Mouse (Mus musculus): ENCODE measurements around the gene Efcab6. TPM values are rescaled to one million over a fixed set of nuclear protein-coding genes. Genes with fewer than 3 reads are reported as not detected.

The Efcab6 gene
- polyA plus RNA-seq, 1 experiment from 2014 or later = not detected

- H3K36me3 ChIP-seq (ENCODE audit: control insufficient read depth, insufficient read depth, low read length) = no peaks in the 10 kb centered on the region
- no peak overlapping the region for H3K27ac ChIP-seq (ENCODE audit: low read depth, low read length)
- H3K4me3 ChIP-seq (ENCODE audit: low read depth, low read length) = no peak overlapping the region
- H3K27me3 ChIP-seq (replicated peaks; ENCODE audit: control insufficient read depth, insufficient read depth, low read length) = no peaks in the 10 kb centered on the region
- H3K4me1 ChIP-seq (replicated peaks; ENCODE audit: control insufficient read depth, insufficient read depth, low read length) = no peaks in the 10 kb centered on the region
- ATAC-seq (replicated peaks; ENCODE audit: low FRiP score) (no peak), DNase-seq (ENCODE audit: low spot score) (no peak)
- no peak overlapping the region for H3K9ac ChIP-seq (ENCODE audit: low read depth, low read length)
- WGBS = 30% methylated on average over 5 of the region's 5 CpGs
- H3K9me3 ChIP-seq (ENCODE audit: control insufficient read depth, low read length) = no peaks in the 10 kb centered on the region
- no peak overlapping the region for H3K4me2 ChIP-seq
Observed at GRCm38 (mm10) chr15:83939703-83940102, 125.5 kb downstream of the Efcab6 start.

DNA sequence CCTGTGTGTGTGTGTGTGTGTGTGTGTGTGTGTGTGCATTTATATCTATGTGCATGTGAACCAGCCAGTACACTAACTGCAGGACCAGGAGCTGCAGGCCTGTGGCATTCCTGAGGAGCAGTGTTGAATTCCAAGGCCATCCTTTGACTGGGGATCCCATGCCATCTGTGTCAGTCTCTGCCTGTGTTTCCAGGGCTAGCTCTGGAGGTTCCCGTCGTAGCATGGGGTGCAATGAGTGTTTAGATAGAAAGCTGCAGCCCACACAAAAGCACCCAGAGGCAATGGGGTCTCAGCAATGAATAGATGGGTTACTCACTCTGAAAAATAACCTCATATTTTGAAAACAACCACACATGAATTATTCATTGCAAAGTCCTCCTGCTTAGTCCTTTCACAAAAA is 126.7 kb downstream of the Efcab6 start:
- Histone ChIP-seq H3K4me2 (no peak overlapping the region), H3K36me3 (ENCODE audit: control insufficient read depth, insufficient read depth, low read length) (no peaks in the 10 kb centered on the region), H3K9ac (ENCODE audit: low read depth, low read length) (no peak overlapping the region), H3K4me3 (ENCODE audit: low read depth, low read length) (no peak overlapping the region), H3K27ac (ENCODE audit: low read depth, low read length) (no peak overlapping the region), H3K27me3 (replicated peaks; ENCODE audit: control insufficient read depth, insufficient read depth, low read length) (no peaks in the 10 kb centered on the region), H3K9me3 (ENCODE audit: control insufficient read depth, low read length) (no peaks in the 10 kb centered on the region), H3K4me1 (replicated peaks; ENCODE audit: control insufficient read depth, insufficient read depth, low read length) (no peaks in the 10 kb centered on the region)
- DNase-seq (ENCODE audit: low spot score) (no peak), ATAC-seq (replicated peaks; ENCODE audit: low FRiP score) (no peak)
- WGBS = 78% methylated on average over 2 of the region's 2 CpGs

GRCm38 (mm10) chr15:83936506-83936905 is 128.7 kb downstream of the Efcab6 start:
- H3K9me3 ChIP-seq (ENCODE audit: control insufficient read depth, low read length) = no peaks in the 10 kb centered on the region
- no peaks in the 10 kb centered on the region; the same call in 1 of the 2 replicates for H3K27me3 ChIP-seq (replicated peaks; ENCODE audit: control insufficient read depth, insufficient read depth, low read length)
- H3K4me2 ChIP-seq = no peak overlapping the region
- H3K9ac ChIP-seq (ENCODE audit: low read depth, low read length) = no peak overlapping the region
- no peaks in the 10 kb centered on the region for H3K36me3 ChIP-seq (ENCODE audit: control insufficient read depth, insufficient read depth, low read length)
- H3K27ac ChIP-seq (ENCODE audit: low read depth, low read length) = no peak overlapping the region
- no peak for DNase-seq (ENCODE audit: low spot score)
- no peaks in the 10 kb centered on the region for H3K4me1 ChIP-seq (replicated peaks; ENCODE audit: control insufficient read depth, insufficient read depth, low read length)
- 80% methylated on average over 4 of the region's 4 CpGs for WGBS
- ATAC-seq (replicated peaks; ENCODE audit: low FRiP score) = no peak
- no peak overlapping the region for H3K4me3 ChIP-seq (ENCODE audit: low read depth, low read length)

- Histone ChIP-seq H3K4me1 (replicated peaks; ENCODE audit: control insufficient read depth, insufficient read depth, low read length) (no peaks in the 10 kb centered on the region), H3K36me3 (ENCODE audit: control insufficient read depth, insufficient read depth, low read length) (no peaks in the 10 kb centered on the region), H3K27ac (ENCODE audit: low read depth, low read length) (no peak overlapping the region), H3K27me3 (replicated peaks; ENCODE audit: control insufficient read depth, insufficient read depth, low read length) (no peaks in the 10 kb centered on the region; the same call in 1 of the 2 replicates), H3K9ac (ENCODE audit: low read depth, low read length) (no peak overlapping the region), H3K4me2 (no peak overlapping the region), H3K4me3 (ENCODE audit: low read depth, low read length) (no peak overlapping the region), H3K9me3 (ENCODE audit: control insufficient read depth, low read length) (no peaks in the 10 kb centered on the region)
- 64% methylated on average over 2 of the region's 2 CpGs for WGBS
- DNase-seq (ENCODE audit: low spot score) (no peak), ATAC-seq (replicated peaks; ENCODE audit: low FRiP score) (no peak)
Observed at GRCm38 (mm10) chr15:83934816-83935215, 130.4 kb downstream of the Efcab6 start.

GRCm38 (mm10) chr15:83925338-83925737 is 139.8 kb downstream of the Efcab6 start:
- no peaks in the 10 kb centered on the region for H3K36me3 ChIP-seq (ENCODE audit: control insufficient read depth, insufficient read depth, low read length)

GRCm38 (mm10) chr15:83924656-83925055 is 140.5 kb downstream of the Efcab6 start:
- H3K4me3 ChIP-seq (ENCODE audit: low read depth, low read length) = no peak overlapping the region
- H3K27ac ChIP-seq (ENCODE audit: low read depth, low read length) = no peak overlapping the region
- H3K27me3 ChIP-seq (replicated peaks; ENCODE audit: control insufficient read depth, insufficient read depth, low read length) = no peaks in the 10 kb centered on the region
- no peaks in the 10 kb centered on the region for H3K9me3 ChIP-seq (ENCODE audit: control insufficient read depth, low read length)
- no peak overlapping the region for H3K4me2 ChIP-seq
- no peak overlapping the region for H3K9ac ChIP-seq (ENCODE audit: low read depth, low read length)
- no peaks in the 10 kb centered on the region for H3K4me1 ChIP-seq (replicated peaks; ENCODE audit: control insufficient read depth, insufficient read depth, low read length)
- WGBS = 27% methylated on average over 4 of the region's 4 CpGs
- no peak for DNase-seq (ENCODE audit: low spot score)
- ATAC-seq (replicated peaks; ENCODE audit: low FRiP score) = no peak
- H3K36me3 ChIP-seq (ENCODE audit: control insufficient read depth, insufficient read depth, low read length) = no peaks in the 10 kb centered on the region

More at GRCm38 (mm10) chr15:83925338-83925737, 139.8 kb downstream of the Efcab6 start:
- Histone ChIP-seq H3K9ac (ENCODE audit: low read depth, low read length) (no peak overlapping the region), H3K27ac (ENCODE audit: low read depth, low read length) (no peak overlapping the region), H3K4me3 (ENCODE audit: low read depth, low read length) (no peak overlapping the region), H3K4me2 (no peak overlapping the region), H3K9me3 (ENCODE audit: control insufficient read depth, low read length) (no peaks in the 10 kb centered on the region), H3K27me3 (replicated peaks; ENCODE audit: control insufficient read depth, insufficient read depth, low read length) (no peaks in the 10 kb centered on the region), H3K4me1 (replicated peaks; ENCODE audit: control insufficient read depth, insufficient read depth, low read length) (no peaks in the 10 kb centered on the region)
- ATAC-seq (replicated peaks; ENCODE audit: low FRiP score) (no peak), DNase-seq (ENCODE audit: low spot score) (no peak)
- 69% methylated on average over 3 of the region's 3 CpGs for WGBS

DNA sequence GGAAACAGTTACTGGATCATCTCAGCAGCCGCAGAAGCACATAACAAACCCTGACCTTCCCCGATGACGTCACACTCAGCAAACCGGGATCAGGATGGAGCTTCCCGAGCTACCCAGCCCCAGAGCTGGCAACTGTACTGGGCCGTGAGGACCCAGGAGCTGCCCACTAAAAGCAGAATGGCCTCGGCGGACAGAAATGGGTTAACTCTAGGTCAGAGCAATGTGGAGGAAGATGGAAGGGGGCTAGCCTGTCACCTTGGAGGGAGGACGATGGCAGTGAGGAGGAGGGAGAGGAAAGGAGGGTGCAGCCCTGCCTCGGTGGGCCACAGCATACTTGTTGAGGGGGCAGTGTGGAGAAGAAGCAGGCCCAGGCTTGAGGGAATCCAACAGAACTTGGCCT is 149.8 kb downstream of the Efcab6 start:
- no peak overlapping the region for H3K4me2 ChIP-seq
- no peak overlapping the region for H3K27ac ChIP-seq (ENCODE audit: low read depth, low read length)
- no peak for ATAC-seq (replicated peaks; ENCODE audit: low FRiP score)
- no peak for DNase-seq (ENCODE audit: low spot score)
- H3K9me3 ChIP-seq (ENCODE audit: control insufficient read depth, low read length) = no peaks in the 10 kb centered on the region
- H3K36me3 ChIP-seq (ENCODE audit: control insufficient read depth, insufficient read depth, low read length) = no peaks in the 10 kb centered on the region
- H3K9ac ChIP-seq (ENCODE audit: low read depth, low read length) = no peak overlapping the region
- no peaks in the 10 kb centered on the region for H3K27me3 ChIP-seq (replicated peaks; ENCODE audit: control insufficient read depth, insufficient read depth, low read length)
- 84% methylated on average over 10 of the region's 10 CpGs for WGBS
- no peak overlapping the region for H3K4me3 ChIP-seq (ENCODE audit: low read depth, low read length)
- no peaks in the 10 kb centered on the region for H3K4me1 ChIP-seq (replicated peaks; ENCODE audit: control insufficient read depth, insufficient read depth, low read length)

- Histone ChIP-seq H3K4me3 (ENCODE audit: low read depth, low read length) (no peak overlapping the region), H3K9ac (ENCODE audit: low read depth, low read length) (no peak overlapping the region), H3K9me3 (ENCODE audit: control insufficient read depth, low read length) (no peaks in the 10 kb centered on the region), H3K4me2 (no peak overlapping the region), H3K27me3 (replicated peaks; ENCODE audit: control insufficient read depth, insufficient read depth, low read length) (no peaks in the 10 kb centered on the region), H3K27ac (ENCODE audit: low read depth, low read length) (no peak overlapping the region), H3K36me3 (ENCODE audit: control insufficient read depth, insufficient read depth, low read length) (no peaks in the 10 kb centered on the region), H3K4me1 (replicated peaks; ENCODE audit: control insufficient read depth, insufficient read depth, low read length) (no peaks in the 10 kb centered on the region)
- 82% methylated on average over 14 of the region's 14 CpGs for WGBS
- ATAC-seq (replicated peaks; ENCODE audit: low FRiP score) (no peak), DNase-seq (ENCODE audit: low spot score) (no peak)
Observed at GRCm38 (mm10) chr15:83913028-83913714, 152.0 kb downstream of the Efcab6 start.

DNA sequence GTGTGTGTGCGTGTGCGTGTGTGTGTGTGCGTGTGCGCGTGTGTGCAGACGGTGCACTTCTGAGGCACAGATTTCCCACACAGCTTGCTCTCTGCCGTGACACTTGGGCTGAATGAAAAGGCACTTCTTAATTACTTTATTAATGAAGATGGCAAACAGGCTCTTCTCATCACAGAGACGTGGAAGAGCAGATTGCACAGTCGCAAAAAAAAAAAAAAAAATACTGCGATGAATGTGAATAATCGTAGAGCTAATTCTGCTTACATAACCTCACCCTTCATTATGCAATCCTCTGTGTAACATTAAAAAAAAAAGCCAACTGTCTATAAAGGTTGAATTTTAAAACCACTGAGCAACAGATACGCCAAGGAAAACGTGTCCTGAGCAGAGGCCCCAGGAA is 158.7 kb downstream of the Efcab6 start:
- H3K27ac ChIP-seq (ENCODE audit: low read depth, low read length) = no peak overlapping the region

More for the DNA sequence above, 158.7 kb downstream of the Efcab6 start:
- no peaks in the 10 kb centered on the region for H3K4me1 ChIP-seq (replicated peaks; ENCODE audit: control insufficient read depth, insufficient read depth, low read length)
- DNase-seq (ENCODE audit: low spot score) (no peak), ATAC-seq (replicated peaks; ENCODE audit: low FRiP score) (no peak)
- no peaks in the 10 kb centered on the region for H3K36me3 ChIP-seq (ENCODE audit: control insufficient read depth, insufficient read depth, low read length)
- H3K9ac ChIP-seq (ENCODE audit: low read depth, low read length) = no peak overlapping the region
- 86% methylated on average over 13 of the region's 13 CpGs for WGBS
- no peak overlapping the region for H3K4me3 ChIP-seq (ENCODE audit: low read depth, low read length)
- H3K4me2 ChIP-seq = no peak overlapping the region
- H3K27me3 ChIP-seq (replicated peaks; ENCODE audit: control insufficient read depth, insufficient read depth, low read length) = no peaks in the 10 kb centered on the region
- no peaks in the 10 kb centered on the region for H3K9me3 ChIP-seq (ENCODE audit: control insufficient read depth, low read length)
